Mouse (Mus musculus) frontal cortex, postnatal 10 days (tissue): Measurements from ENCODE around the gene Cln5.

Source experiments
- DNase-seq, 2 experiments: peaks; one replicate each; pipeline ENCODE4 v3.0.0; 2022; ENCODE audit warnings: low spot score in 2 of 2, mixed read lengths in 1 of 2

Gene Cln5

DNA sequence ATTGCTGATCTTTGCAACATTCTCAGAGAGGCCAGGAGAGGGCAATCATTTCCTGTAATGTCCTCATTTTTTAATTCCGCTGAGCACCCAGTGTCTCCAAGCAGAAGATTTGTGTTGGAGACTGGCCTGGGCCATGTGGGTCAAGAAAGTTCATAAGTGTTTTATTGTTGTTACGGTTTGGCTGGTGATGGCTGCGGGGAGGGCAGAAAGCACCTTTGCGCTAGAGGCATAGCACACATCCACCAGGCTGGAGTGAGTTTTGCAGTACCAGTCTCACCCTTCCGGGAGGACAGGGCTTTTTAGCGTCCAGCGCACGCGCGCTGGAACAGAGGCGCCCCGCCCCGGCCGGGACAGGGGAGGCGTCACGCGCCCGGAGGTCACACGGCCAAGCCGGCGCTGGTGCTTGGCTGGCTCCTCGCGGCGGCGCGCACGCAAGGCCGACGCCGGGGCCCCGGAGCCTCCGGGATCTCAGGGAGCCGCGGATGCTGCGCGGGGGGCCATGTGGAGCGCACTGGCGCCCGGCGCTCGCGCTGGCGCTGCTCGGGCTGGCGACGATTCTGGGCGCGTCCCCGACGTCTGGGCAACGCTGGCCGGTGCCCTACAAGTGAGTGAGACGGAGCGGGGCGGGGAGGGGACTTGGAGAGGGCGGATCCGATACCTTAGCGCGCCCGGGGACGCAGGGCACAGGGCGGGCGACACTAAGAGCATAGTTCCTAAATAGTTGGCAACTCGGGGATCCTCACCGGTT, at the start of gene Cln5:
Cln5 (plus strand) TSS at position 353 of the 748 bp plus-strand sequence.
- peak; percentile 84 to 86 for DNase-seq

- no peak for DNase-seq
Observed at GRCm38 (mm10) chr14:103029203-103029602, 40.8 kb upstream of the Cln5 start.

GRCm38 (mm10) chr14:103033271-103033823, 36.7 kb upstream of the Cln5 start:
- DNase-seq = no peak

DNA sequence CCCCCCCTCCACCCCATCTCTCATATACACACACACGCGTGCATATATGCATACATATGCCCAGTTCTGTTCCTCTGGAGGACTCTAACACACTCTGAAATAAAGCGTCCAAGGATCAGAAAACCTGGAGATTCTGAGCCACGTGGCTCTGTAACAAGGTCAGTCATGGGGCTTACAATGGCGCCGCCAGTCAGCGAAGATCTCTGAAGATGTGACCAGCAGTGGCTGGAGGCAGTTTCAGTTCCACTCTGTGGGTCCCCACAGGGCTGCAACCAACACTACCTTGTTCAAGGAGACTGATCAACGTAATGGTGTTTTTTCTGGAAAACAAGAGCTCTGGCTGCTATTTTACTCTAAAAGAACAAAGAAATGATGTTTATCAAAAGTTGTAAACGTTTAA, 35.9 kb upstream of the Cln5 start:
- no peak for DNase-seq

- DNase-seq = no peak
Observed at GRCm38 (mm10) chr14:103037016-103037415, 33.0 kb upstream of the Cln5 start.

DNA sequence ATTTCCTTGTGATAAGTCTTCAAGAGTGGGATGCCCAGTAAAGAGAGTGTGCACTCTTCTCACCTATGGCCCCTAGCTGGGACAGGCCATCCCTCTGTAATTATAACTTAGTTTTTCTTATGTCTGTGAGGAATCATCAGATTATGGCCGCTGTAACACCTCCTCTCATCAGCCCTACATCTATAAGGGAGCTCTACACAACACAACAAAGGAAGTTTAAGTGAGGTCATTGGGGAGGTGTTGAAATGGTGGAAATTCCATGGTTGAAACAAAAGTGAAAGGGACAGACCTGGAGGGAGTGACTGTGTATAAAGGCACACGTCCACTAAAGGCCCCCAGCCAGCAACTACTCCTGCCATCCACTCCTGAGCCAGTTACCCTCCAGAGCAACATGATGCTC, 23.3 kb upstream of the Cln5 start, which contains the start of gene Acod1:
Acod1 (plus strand) TSS at position 301 of the 400 bp plus-strand sequence.
- DNase-seq = no peak

DNA sequence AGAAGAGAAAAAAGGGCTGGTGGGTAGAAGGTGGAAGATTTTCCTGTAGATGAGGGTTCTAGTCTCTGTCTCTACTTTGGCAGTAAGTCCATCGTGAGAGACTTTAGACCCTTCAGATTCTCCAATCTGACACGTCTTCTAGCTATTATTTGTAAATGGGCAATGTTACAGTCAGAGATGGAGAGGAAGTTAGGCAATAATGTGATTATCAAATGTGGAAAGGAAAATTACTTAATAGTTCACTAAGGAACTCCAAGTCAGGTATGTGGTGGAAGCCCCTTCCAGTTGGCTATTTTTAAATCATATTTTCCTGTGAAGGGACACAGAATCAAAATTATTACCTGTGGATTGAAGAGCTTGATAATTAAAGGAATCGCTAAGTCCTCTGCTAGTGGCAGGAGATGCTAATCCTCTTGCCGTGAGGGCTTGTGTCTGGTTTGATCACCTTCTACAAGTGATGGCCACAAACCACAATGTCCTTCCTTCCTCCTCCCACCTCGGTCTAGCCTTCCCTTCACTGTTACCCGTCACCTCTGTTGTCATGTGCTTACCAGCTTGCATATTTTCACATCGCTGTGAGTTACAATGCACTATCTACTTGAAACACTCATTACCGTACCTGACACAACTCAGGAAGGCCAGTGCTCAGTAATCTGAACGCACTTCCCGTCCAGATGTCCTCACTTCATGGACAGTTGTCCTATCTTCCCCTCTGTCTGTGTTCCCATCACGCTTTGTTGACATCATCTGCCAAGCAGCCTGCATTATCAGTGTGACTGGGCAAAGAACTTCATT, 21.5 kb upstream of the Cln5 start:
- DNase-seq = no peak

DNA sequence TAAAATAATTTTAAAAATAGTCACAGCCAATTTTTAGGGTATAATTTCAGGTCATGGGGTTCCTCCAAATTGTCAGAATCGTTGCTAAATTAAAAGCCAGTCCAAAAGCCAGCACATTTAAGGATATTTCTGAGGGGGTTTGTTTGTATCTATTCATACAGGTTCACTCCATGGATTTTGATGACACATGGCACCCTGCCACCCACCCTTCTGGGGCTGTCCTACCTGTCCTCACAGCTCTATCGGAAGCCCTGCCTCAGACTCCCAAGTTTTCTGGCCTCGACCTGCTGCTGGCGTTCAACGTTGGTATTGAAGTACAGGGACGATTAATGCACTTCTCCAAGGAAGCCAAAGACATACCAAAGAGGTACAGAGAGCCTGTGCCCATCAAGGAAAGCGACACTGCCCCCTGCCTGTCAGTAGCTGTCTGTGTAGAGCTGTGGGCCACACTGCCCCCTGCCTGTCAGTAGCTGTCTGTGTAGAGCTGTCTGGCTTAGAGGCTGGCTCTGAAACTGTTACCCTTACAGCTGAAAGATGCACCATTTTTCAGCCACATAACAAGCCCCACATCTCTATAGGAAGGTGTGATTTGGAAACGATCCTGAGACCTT, 18.8 kb upstream of the Cln5 start:
- peak; percentile 43 to 63 for DNase-seq

DNA sequence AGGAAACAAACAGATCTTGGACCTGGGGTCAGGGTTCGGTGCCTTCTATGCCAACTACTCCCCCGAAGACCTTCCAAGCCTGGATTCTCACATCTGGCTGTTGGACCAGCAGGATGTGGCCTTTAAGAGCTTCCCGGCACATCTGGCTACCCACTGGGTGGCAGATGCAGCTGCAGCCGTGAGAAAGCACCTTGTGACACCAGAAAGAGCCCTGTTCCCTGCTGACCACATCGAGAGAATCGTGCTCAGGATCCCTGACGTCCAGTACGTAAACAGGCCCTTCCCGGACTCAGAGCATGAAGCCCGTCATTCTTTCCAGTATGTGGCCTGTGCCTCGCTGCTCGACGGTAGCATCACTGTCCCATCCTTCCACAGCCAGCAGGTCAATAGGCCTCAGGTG, 15.3 kb upstream of the Cln5 start:
- no peak for DNase-seq

DNA sequence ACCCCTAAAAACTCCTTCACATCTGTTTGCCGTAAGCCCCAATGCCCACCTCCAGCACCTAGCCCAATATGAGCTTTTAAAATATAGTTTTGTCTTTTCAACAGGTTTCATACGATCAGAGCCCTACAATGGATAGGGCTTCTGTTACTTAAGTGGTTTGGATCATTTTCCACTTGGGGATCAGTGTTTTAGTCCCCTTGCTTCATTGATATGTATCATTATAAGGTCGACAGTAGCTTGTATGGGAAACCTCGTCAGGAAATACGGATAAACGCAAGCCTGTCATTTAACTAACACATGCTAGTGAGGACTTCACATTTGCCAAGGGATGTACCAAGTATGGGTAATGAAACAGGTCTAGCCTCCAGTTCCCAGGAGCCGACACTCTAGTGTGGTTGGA, 13.4 kb upstream of the Cln5 start:
- no peak for DNase-seq

GRCm38 (mm10) chr14:103058998-103059397, 11.0 kb upstream of the Cln5 start:
- no peak for DNase-seq

DNA sequence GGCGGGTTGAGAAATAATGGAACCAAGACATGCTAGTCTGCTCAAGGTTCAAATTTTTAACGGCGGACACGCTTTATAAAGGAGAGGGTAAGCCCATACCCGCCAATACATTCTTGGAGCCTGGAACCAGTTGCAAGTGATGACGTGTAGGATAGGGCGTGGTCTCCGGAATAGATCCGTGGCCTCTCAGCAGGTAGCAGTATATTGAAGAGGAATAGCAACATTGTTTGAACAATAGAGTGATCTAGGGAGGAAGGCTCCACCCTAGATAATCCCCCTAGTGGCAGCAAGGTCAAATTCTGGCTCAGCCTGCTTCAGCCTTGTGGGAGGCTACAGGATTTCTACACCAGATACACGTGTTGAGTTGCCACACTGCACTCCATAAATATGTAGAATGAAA, 10.5 kb upstream of the Cln5 start:
- DNase-seq = no peak

DNA sequence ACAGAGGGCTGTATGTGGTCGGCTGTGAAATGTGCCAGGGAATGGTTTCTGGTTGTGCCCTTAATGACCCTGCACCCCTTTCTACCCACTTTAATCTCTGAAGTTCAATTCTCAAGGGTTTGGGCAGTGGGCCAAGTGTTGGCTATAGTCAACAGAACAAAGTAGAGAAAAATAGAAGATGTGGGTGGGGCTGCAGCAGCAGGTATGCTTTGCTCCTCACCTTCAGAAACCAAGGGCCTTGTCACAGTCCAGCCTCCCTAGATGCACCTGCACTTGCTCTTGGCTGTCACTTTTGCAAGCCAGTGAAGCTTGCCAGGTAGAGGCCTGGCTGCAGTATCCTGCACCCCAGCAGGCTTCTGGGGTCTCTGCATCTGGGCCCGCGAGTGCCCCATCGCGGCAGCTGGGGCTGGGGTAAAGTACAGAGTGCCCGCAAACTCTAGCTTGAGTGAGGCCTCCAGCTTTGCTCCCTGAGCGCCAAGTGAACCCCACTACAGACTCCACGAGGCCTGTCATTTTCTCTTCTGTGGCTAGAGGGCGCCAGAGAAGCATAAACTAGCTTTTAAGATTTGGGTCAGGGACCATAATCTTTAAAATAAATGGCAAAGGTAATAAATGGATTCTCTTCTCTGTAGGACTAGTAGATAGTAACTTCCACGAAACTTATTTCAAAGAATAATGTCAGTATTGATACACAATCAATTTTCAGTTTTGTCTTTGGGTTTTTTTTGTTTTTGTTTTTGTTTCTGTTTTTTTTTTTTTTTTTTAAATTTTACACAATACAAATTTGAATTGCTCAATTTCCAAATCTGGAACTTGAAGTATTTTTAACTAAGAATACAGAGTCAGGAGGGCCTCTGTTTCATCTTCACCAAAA, 4.5 kb upstream of the Cln5 start:
- peak in 1 of 2 experiments; percentile 54 for DNase-seq

- DNase-seq = no peak
Observed at GRCm38 (mm10) chr14:103069465-103069863, 552 bp upstream of the Cln5 start.

DNA sequence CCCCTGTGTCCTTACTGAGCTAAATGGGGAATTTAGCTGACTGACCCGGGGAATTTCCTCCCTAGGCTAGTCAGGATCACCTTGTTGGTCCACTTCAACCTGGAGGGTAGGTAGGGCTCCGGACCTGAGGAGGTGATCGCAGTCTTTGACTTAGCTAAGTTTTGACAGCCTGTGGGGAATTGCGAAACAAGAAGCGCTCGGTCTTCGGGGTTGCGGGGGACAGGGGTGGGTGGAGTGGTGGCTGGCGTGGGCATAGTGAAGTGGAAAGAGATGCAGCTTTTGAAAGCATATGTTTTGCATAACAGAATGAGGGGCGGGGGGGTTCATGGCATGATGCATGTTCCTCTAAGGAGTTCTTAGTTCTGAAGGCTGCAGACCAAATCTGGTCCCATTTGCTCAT, 774 bp downstream of the Cln5 start:
- no peak for DNase-seq

GRCm38 (mm10) chr14:103071471-103071870, 1.5 kb downstream of the Cln5 start:
- no peak for DNase-seq

GRCm38 (mm10) chr14:103072731-103073130, 2.7 kb downstream of the Cln5 start:
- no peak for DNase-seq

DNA sequence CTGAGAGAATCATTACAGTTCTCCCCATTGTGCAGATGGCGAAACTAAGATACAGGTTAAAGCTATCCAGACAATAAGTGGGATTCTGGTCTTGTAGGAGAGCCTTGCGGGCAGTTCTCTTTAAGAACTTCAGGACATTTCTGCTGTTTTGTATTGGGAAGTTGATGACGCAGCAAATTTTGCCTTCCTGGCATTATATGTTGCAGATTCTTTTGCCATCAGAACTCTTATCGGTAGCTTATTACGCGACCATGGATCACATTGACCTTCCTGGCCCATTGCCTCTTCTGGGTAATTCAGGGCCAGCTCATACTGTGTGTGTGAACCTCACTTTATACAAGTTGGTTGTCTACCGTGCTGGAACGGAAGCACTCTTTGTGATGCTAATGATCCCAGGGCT, 3.8 kb downstream of the Cln5 start:
- no peak for DNase-seq

GRCm38 (mm10) chr14:103075166-103075565, 5.2 kb downstream of the Cln5 start:
- DNase-seq = no peak

GRCm38 (mm10) chr14:103077272-103078005, 7.4 kb downstream of the Cln5 start:
- no peak for DNase-seq
